Mouse (Mus musculus) cerebellum, adult 2 months (tissue): ENCODE results near the gene Wnt2. TPM values are rescaled to one million over a fixed set of nuclear protein-coding genes. Genes with fewer than 3 reads are reported as not detected.

Experiments used
- DNase-seq, 2 experiments: peaks; one replicate each; pipeline ENCODE4 v3.0.0; 2021
- H3K27ac ChIP-seq: fragments of 200-500 bp; 2 replicates; pipeline ENCODE4 v1.5.1; 2012; ENCODE audit warnings: low read length, control low read depth, inconsistent platforms; ENCODE audit not compliant: insufficient read depth
- H3K27me3 ChIP-seq: fragments of 200-500 bp; 2 replicates; pipeline ENCODE4 v1.6.1; 2012; ENCODE audit warnings: inconsistent platforms, mild to moderate bottlenecking, low read length, moderate library complexity; ENCODE audit not compliant: control insufficient read depth, insufficient read depth
- H3K4me1 ChIP-seq: fragments of 200-500 bp; 2 replicates; pipeline ENCODE4 v1.6.1; 2011; ENCODE audit warnings: low read length; ENCODE audit not compliant: control insufficient read depth, insufficient read depth
- H3K4me3 ChIP-seq: fragments of 200-500 bp; replicated peaks from 2 replicates; pipeline ENCODE3; 2011; ENCODE audit warnings: mild to moderate bottlenecking, low read depth, low read length, control low read depth; ENCODE audit not compliant: insufficient read depth
- CTCF ChIP-seq: fragments of 200-500 bp; IDR thresholded peaks from 2 replicates; pipeline ENCODE4 v1.5.1; 2011; ENCODE audit warnings: low read depth, mild to moderate bottlenecking, control low read depth, low read length, moderate library complexity, borderline replicate concordance; ENCODE audit not compliant: insufficient read depth
- POLR2A ChIP-seq: fragments of 200-500 bp; IDR thresholded peaks from 2 replicates; pipeline ENCODE4 v1.6.1; 2011; ENCODE audit warnings: low read length, control low read depth, borderline replicate concordance; ENCODE audit not compliant: insufficient read depth
- WGBS: fragments of 180-500 bp; shearing (Covaris S2); methylation state at CpG from one replicate; pipeline ENCODE4 v1.1.7; 2018; 5-methylcytosine and 5-hydroxymethylcytosine counted together
- polyA plus RNA-seq: library from polyadenylated mRNA; depleted of rRNA; stranded (reverse); fragments of >200 nt; gene quantifications from 2 replicates; pipeline ENCODE4 v1.2.3, GENCODE M21; 2012

Wnt2 gene
- polyA plus RNA-seq, 1 experiment: not detected

GRCm38 (mm10) chr6:18032271-18032670, 1.9 kb upstream of the Wnt2 start:
- Histone ChIP-seq H3K4me1 (peaks cover 10% of the 10 kb centered on the region), H3K4me3 (no peak overlapping the region), H3K27ac (no peak overlapping the region), H3K27me3 (peaks cover 3% of the 10 kb centered on the region; the same call in 1 of the 2 replicates)
- WGBS: 43% methylated on average over 6 of the region's 6 CpGs
- no peak for DNase-seq
- TF ChIP-seq CTCF (no peak), POLR2A (no peak)

- WGBS: under 1% methylated on average over 29 of the region's 29 CpGs
- peak overlapping the region; percentile 43 for H3K4me3 ChIP-seq
- peaks cover 10% of the 10 kb centered on the region for H3K4me1 ChIP-seq
- no peak overlapping the region for H3K27ac ChIP-seq
- DNase-seq: peak; percentile 12 to 17
- TF ChIP-seq POLR2A (no peak), CTCF (no peak)
- peaks cover 3% of the 10 kb centered on the region; the same call in 1 of the 2 replicates for H3K27me3 ChIP-seq
Measured at GRCm38 (mm10) chr6:18031509-18032010, 1.2 kb upstream of the Wnt2 start.

- peaks cover 3% of the 10 kb centered on the region; the same call in 1 of the 2 replicates for H3K27me3 ChIP-seq
- TF ChIP-seq CTCF (no peak), POLR2A (no peak)
Measured at GRCm38 (mm10) chr6:18030868-18031508, 603 bp upstream of the Wnt2 start.

GRCm38 (mm10) chr6:18024133-18024794, 6.1 kb downstream of the Wnt2 start:
- no peaks in the 10 kb centered on the region for H3K27me3 ChIP-seq
- WGBS: 49% methylated on average over 8 of the region's 8 CpGs

More at GRCm38 (mm10) chr6:18030868-18031508, 603 bp upstream of the Wnt2 start:
- Histone ChIP-seq H3K27ac (no peak overlapping the region), H3K4me3 (peak overlapping the region; percentile 43), H3K4me1 (peaks cover 10% of the 10 kb centered on the region)
- DNase-seq: no peak
- 7% methylated on average over 12 of the region's 12 CpGs for WGBS

DNA sequence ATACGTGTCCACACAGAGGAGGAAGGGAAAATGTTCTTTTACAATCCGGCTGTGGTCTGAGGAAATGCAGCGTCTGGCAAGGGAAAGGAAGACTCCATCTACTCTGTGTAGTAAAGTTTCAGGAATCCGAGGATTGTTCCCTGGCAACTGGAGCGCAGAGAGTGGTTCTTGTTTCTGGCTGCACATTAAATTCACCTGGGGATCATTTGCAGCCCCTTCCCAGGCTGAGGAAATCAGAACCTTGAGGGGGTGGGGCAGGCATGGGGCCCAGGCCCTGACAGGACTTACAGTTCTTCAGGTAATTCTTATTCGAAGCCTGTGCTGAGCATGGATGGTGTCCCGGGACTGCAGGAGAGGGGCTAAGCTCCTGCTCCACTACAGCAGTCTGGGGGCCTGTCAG, 17.0 kb downstream of the Wnt2 start:
- no peak overlapping the region for H3K27ac ChIP-seq
- DNase-seq: no peak
- no peaks in the 10 kb centered on the region for H3K27me3 ChIP-seq
- no peaks in the 10 kb centered on the region for H3K4me1 ChIP-seq
- no peak overlapping the region for H3K4me3 ChIP-seq
- TF ChIP-seq POLR2A (no peak), CTCF (no peak)
- 69% methylated on average over 7 of the region's 7 CpGs for WGBS

More at GRCm38 (mm10) chr6:18024133-18024794, 6.1 kb downstream of the Wnt2 start:
- H3K4me3 ChIP-seq: no peak overlapping the region
- no peak for TF ChIP-seq POLR2A
- TF ChIP-seq CTCF: no peak
- H3K27ac ChIP-seq: no peak overlapping the region
- no peak for DNase-seq
- no peaks in the 10 kb centered on the region for H3K4me1 ChIP-seq

- DNase-seq: no peak
- Histone ChIP-seq H3K27me3 (no peaks in the 10 kb centered on the region), H3K27ac (no peak overlapping the region), H3K4me1 (no peaks in the 10 kb centered on the region), H3K4me3 (no peak overlapping the region)
- 87% methylated on average over 3 of the region's 3 CpGs for WGBS
- TF ChIP-seq POLR2A (no peak), CTCF (no peak)
Measured at GRCm38 (mm10) chr6:18007356-18007755, 23.0 kb downstream of the Wnt2 start.

- Histone ChIP-seq H3K27ac (no peak overlapping the region), H3K27me3 (no peaks in the 10 kb centered on the region), H3K4me3 (no peak overlapping the region), H3K4me1 (no peaks in the 10 kb centered on the region)
- TF ChIP-seq CTCF (no peak), POLR2A (no peak)
- WGBS: 95% methylated on average over 6 of the region's 6 CpGs
- no peak for DNase-seq
Measured at GRCm38 (mm10) chr6:18002065-18002464, 28.3 kb downstream of the Wnt2 start.

- 64% methylated on average over 4 of the region's 4 CpGs for WGBS
- Histone ChIP-seq H3K27ac (no peak overlapping the region), H3K4me3 (no peak overlapping the region), H3K4me1 (no peaks in the 10 kb centered on the region), H3K27me3 (no peaks in the 10 kb centered on the region)
- DNase-seq: no peak
- TF ChIP-seq CTCF: no peak
- TF ChIP-seq POLR2A: no peak
Measured at GRCm38 (mm10) chr6:17998497-17998896, 31.9 kb downstream of the Wnt2 start.
